Mouse (Mus musculus) T-helper 2 cell (primary cell): ENCODE results near the gene Polr2j.

Experiments
- in situ Hi-C: fragments of 300-600 bp; cut with MboI, MseI; formaldehyde crosslinking; loops from one replicate; pipeline ENCODE4 v1.15.1; 2025; ENCODE audit warnings: high pct_unique_total_duplicates

Gene Polr2j

DNA sequence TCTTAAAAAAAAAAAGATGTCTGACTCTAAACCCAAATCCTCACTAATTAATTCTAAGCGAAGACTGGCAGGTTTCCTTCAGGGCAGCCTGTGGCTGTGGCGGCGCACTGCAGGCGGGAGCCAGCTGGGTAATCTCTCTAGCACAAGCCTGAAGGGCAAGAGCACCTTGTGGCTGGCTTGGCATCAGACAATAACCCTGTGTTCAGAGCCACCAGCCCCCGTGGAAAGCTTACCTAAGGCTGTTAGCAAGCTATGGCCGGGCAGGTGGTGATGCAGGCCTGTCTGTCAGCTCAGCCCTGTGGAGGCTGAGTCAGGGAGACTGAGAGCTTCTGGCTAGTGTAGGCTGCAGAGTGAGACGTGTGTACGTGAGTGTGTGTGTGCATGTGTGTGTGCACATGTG is 48.8 kb downstream of the Polr2j start:
- in situ Hi-C loops, result loop anchor here (10.0 kb wide), 1 partner anchor 1040 kb away; no protein-coding TSS in a partner anchor

DNA sequence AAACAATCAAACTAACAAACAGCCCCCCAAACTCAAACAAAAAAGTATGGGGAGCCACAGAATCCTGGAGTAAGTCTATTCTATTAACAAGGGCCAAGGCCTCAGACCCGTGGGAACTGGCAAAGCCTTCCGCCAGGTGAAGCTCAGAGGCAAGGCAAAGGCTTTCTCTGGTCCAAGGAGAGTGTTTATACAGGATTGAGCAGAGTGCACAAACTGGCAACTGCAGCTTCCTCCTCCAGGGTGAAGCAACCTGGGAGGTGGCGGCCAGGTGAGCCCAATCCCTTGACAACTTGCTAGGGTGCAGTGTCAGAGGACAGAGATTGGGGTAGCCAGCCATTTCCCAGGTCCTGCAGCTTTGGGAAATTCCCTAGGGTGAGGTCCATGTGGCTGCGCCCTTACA is 50.9 kb downstream of the Polr2j start:
- in situ Hi-C loops, result loop anchor here (10.0 kb wide), 1 partner anchor 1038 kb away; no protein-coding TSS in a partner anchor

DNA sequence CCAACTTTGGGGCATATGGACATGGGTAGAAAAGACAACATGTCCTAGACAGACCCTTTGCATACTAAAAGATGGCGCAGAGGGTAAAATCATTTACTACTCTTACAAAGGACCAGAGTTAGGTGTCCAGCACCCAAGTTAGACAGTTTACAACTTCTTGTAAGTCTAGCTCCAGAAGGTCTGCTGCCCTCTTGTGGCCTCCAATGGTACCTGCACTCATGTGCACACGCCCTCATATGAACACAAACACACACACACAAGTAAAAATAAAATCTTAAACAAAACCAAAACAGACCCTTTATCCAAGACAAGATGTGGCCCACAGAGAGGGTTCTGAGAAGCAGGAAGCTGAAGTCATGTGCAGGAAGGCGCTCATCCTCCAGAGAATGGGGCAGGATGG is 51.6 kb downstream of the Polr2j start:
- in situ Hi-C loops, result loop anchor here (10.0 kb wide), 1 partner anchor 1037 kb away; no protein-coding TSS in a partner anchor

DNA sequence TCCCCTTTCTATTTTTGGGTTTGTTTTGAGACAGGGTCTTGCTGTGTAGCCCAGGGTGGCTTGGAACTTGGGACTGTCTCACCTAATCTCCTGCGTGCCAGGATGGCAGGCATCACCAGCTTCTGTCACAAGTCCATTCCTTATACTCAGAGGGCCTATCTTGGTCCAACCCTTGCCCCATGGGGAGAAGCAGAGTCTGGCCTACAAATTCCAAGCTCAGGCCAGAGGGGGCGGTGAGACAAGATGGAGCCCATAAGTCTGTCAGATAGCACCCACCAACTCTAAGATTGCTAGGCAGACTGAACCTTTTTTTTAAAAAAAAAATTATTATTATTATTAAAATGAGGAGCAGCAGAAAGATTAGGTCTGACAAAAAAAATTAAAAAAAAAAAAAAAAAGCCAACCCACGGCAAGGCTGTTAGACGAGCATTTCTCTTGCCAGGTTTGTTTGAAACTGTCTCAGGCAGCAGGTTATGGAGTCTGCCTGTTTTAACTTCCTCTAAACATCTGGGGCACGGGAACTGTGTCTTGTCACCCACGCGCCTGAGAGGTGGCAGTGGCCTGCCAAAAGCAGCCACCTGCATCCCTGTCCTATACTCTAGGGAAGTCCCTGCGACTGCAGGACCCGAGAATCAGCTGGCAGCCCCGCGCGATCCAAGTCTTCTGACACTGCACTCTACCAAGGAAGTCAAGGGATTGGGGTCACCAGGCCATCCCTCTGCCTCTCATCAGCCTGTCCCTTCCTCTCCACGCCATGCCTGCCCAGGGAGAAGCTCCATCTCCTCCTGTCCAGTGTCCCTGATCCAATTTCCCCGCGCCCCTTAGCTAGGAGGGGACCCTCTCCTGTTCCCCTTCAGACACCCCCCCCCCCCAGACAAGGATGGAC is 53.4 kb downstream of the Polr2j start:
- in situ Hi-C loops, result loop anchor here (10.0 kb wide), 1 partner anchor 1035 kb away; no protein-coding TSS in a partner anchor

DNA sequence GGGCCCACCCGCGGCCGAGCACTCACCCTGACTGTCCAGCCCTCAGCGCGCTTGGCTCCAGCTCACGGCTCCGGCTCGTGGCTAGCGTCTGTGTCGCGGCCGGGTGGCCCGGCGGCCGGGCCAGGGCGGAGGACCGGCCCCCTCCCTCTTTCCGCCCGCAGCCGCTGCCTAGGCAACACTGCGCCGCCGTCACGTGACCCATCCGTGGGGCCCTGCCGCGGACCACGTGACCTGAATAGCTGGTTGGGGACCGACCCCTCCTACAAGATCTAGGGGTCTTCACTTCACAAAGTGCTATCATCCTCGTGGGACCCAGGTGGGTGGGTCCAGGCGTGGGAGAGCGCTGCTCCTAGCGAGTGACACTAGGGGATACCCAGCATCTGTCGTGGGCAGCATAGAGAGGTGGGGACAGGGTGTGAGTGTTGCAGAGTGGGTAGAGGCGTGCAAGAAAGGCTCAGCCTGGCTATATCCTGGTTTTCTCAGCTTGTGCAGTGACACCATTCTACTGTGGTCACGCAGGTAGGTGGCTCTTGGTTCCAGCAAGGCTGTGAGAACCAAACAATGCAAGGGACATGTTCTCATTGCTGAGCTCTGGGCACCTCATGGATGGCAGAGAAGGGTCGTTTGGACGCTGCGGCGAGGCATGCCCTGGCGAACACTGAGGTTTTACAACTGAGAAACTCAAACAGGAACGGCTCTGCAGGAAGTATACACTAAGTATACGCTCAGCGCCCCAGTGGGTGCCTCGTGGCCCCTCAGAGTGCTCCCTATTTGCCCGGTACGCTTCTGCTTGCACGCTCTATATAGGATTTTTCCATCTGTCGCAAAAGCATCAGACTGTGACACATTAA is 54.3 kb downstream of the Polr2j start, which contains the start of gene Orai2:
TSS of gene Orai2 (minus strand) at position 202 of the 851 bp plus-strand sequence.
- in situ Hi-C loops, result no loop called here

DNA sequence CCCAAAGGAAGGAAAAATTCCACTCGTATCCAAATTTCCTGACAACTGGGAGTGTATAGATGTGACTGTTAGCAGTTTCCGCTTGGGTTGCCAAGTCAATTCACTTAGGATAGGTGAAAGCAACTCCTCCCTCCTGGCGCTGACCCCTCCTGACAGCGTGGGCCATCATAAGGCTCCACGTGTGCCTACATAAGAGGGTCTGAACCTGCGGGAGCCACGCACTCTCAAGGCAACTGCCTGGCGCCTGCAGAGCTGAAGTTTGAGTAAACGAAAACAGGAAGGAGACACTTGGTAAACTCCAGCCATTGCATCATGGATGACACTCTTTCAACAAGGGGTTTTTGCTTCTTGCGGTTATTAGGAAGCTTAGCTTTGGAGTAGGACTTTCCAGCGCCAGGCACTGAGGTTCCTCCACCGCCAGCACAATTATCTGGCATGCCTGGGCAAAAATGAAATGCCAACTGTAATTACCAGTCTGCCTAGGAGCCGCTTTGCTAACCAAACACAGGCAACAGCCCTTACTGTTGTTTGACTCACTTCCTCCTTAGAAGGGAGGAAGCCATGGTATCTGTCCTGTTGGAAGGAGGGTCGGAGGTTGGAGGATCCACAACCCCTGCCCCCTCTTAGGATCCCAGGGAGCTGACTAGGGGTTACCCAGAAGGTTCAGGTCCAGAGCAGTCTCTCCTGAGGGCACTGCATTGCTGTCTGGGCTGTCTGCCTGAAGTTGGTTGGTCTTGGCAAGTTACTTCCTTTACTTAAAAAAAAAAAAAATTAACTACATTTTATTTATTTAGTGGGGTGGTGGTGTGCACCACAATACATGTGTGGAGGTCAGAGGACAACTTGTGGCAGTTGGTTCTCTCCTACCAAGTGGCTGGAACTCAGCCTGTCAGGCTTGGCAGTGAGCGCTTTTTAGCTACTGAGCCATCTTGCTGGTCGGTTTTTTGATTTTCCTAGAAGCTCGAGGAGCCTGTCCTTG is 55.2 kb downstream of the Polr2j start:
- in situ Hi-C loops, result no loop called here
